Comparison of ENCODE assay signal across 9 mouse cellular contexts in genomic region chr3:84303395-84303949, GRCm38 (mm10). TPM values are rescaled to one million over a fixed set of nuclear protein-coding genes. Genes with fewer than 3 reads are reported as not detected.
DNase-seq lines count a peak whose midpoint lies in the region; ATAC-seq and TF ChIP-seq lines count a peak whose summit lies in the region.
"Had no signal": no experiment of that assay in that cellular context is flagged by ENCODE, and none has a peak within 500 bp of the region (broad histone marks: within the 10 kb centered on the region; RNA-seq: fewer than 3 reads in every experiment).

No protein-coding gene starts in this region.

- peak overlapping the region; percentile 44 for H3K9ac ChIP-seq in hindbrain, embryonic 15.5 days
- peak overlapping the region; percentile 67 for H3K9ac ChIP-seq in neural tube, embryonic 12.5 days

- DNase-seq in layer of hippocampus, adult 2 months (ENCODE audit: low spot score in 2 of 2), result no peak
- no peak for DNase-seq in layer of hippocampus, postnatal 25 days (ENCODE audit: extremely low spot score in 1 of 2, low spot score in 1 of 2)
- no peak for DNase-seq in forebrain, embryonic 10.5 days (ENCODE audit: extremely low spot score, low spot score)
- DNase-seq in left cerebral cortex, postnatal 10 days (ENCODE audit: extremely low spot score in 1 of 2, low spot score in 2 of 2), result no peak
- no peak for DNase-seq in adrenal gland, postnatal 10 days

- H3K4me2 ChIP-seq in hindbrain, embryonic 15.5 days, result peak overlapping the region; percentile 67
- peak overlapping the region; percentile 79 for H3K4me2 ChIP-seq in neural tube, embryonic 12.5 days (replicated peaks)

- WGBS in forebrain, embryonic 10.5 days, result 75% methylated on average over 8 of the region's 8 CpGs
- WGBS in hindbrain, embryonic 15.5 days, result 30% methylated on average over 8 of the region's 8 CpGs
- 27% methylated on average over 8 of the region's 8 CpGs for WGBS in neural tube, embryonic 12.5 days

- ATAC-seq in hindbrain, embryonic 15.5 days (ENCODE audit: low FRiP score, low read depth), result no peak
- ATAC-seq in neural tube, embryonic 12.5 days (ENCODE audit: low FRiP score, low read depth), result no peak
- ATAC-seq in cerebellum, adult (ENCODE audit: insufficient number of reproducible peaks, low FRiP score, low TSS enrichment), result no peak
- ATAC-seq: CD4-positive, CD25-positive, alpha-beta regulatory T cell, adult 4 months had no signal

- H3K4me1 ChIP-seq in forebrain, embryonic 10.5 days, result peaks cover 41% of the 10 kb centered on the region
- H3K4me1 ChIP-seq in hindbrain, embryonic 15.5 days (replicated peaks), result peaks cover 47% of the 10 kb centered on the region
- peaks cover 37% of the 10 kb centered on the region for H3K4me1 ChIP-seq in neural tube, embryonic 12.5 days

- peaks cover 58% of the 10 kb centered on the region for H3K27me3 ChIP-seq in forebrain, embryonic 10.5 days (ENCODE audit: poor library complexity, severe bottlenecking)
- H3K27me3 ChIP-seq in hindbrain, embryonic 15.5 days, result no peaks in the 10 kb centered on the region
- no peaks in the 10 kb centered on the region for H3K27me3 ChIP-seq in neural tube, embryonic 12.5 days (replicated peaks)

- H3K9me3 ChIP-seq in forebrain, embryonic 10.5 days, result no peaks in the 10 kb centered on the region; the same call in 1 of the 2 replicates
- no peaks in the 10 kb centered on the region for H3K9me3 ChIP-seq in hindbrain, embryonic 15.5 days
- peaks cover 3% of the 10 kb centered on the region; the same call in 1 of the 2 replicates for H3K9me3 ChIP-seq in neural tube, embryonic 12.5 days

- H3K4me3 ChIP-seq in layer of hippocampus, adult 2 months, result peak overlapping the region; percentile 68
- peak overlapping the region; percentile 56; the same call in 1 of the 2 replicates for H3K4me3 ChIP-seq in forebrain, embryonic 10.5 days
- H3K4me3 ChIP-seq in hindbrain, embryonic 15.5 days, result peak overlapping the region; percentile 39
- peak overlapping the region; percentile 46 for H3K4me3 ChIP-seq in neural tube, embryonic 12.5 days

- no peaks in the 10 kb centered on the region for H3K36me3 ChIP-seq in forebrain, embryonic 10.5 days (replicated peaks)
- H3K36me3 ChIP-seq in hindbrain, embryonic 15.5 days, result no peaks in the 10 kb centered on the region
- H3K36me3 ChIP-seq in neural tube, embryonic 12.5 days, result peaks cover 5% of the 10 kb centered on the region

- H3K27ac ChIP-seq in layer of hippocampus, adult 2 months, result peak overlapping the region; percentile 89
- no peak overlapping the region for H3K27ac ChIP-seq in forebrain, embryonic 10.5 days
- peak overlapping the region; percentile 83 for H3K27ac ChIP-seq in hindbrain, embryonic 15.5 days (replicated peaks)
- peak overlapping the region; percentile 78 for H3K27ac ChIP-seq in neural tube, embryonic 12.5 days

- TF ChIP-seq CTCF in layer of hippocampus, adult 2 months (conservative IDR thresholded peaks at IDR 0.05), result no peak

- intact Hi-C loops in left cerebral cortex, postnatal 10 days (cut with DNase I), result loop anchor here (5.0 kb wide), 2 partner anchors 46 to 126 kb away; no protein-coding TSS in a partner anchor

RNA-seq across cellular contexts. Expression of gene Trim2, which starts 3.2 kb away (rescaled TPM):
- total RNA-seq in layer of hippocampus, adult 2 months (2021), result 100 to 1,000 TPM; 409 to 447 TPM
- total RNA-seq in layer of hippocampus, postnatal 25 days (2021), result 100 to 1,000 TPM; 403 to 407 TPM
- polyA plus RNA-seq in forebrain, embryonic 10.5 days (2016; fragmentation: Nextera tagmentation; extraction: Ambion mirVana), result 32.1 and 36.4 TPM in 2 replicates
- polyA plus RNA-seq in hindbrain, embryonic 15.5 days (2015; fragmentation: Nextera tagmentation; extraction: Ambion mirVana), result 139 and 145 TPM in 2 replicates
- polyA plus RNA-seq in neural tube, embryonic 12.5 days (2016; fragmentation: Nextera tagmentation; extraction: Ambion mirVana), result 132 and 151 TPM in 2 replicates
- total RNA-seq in left cerebral cortex, postnatal 10 days (2021), result 100 to 1,000 TPM; 186 to 212 TPM
- 10 to 100 TPM; 53.1 to 58.5 TPM for total RNA-seq in adrenal gland, postnatal 10 days (2021)
